Mouse (Mus musculus) layer of hippocampus, adult 9-10 months (tissue): ENCODE results near the gene Gbp2.
A peak's percentile ranks its signal among the peaks of the same experiment; 100 is the strongest.
"Not testable (repeated sequence)": the region's sequence is repeated elsewhere in the genome, so short reads cannot be mapped to it uniquely, and the experiment has no call there.

Source experiments
- DNase-seq: peaks from one replicate; pipeline ENCODE4 v3.0.0; 2022; ENCODE audit warnings: low spot score

Gbp2 gene

GRCm38 (mm10) chr3:142620111-142620955 is at the start of gene Gbp2:
Gbp2 (plus strand) TSS chr3:142620602.
- DNase-seq = no peak

- no peak for DNase-seq
Observed at GRCm38 (mm10) chr3:142570738-142571137, 49.7 kb upstream of the Gbp2 start.

GRCm38 (mm10) chr3:142577108-142577507 is 43.3 kb upstream of the Gbp2 start:
- DNase-seq = no peak

GRCm38 (mm10) chr3:142578342-142578741 is 42.1 kb upstream of the Gbp2 start:
- no peak for DNase-seq

GRCm38 (mm10) chr3:142583067-142583466 is 37.3 kb upstream of the Gbp2 start:
- DNase-seq = no peak

- DNase-seq = no peak
Observed at GRCm38 (mm10) chr3:142587386-142587785, 33.0 kb upstream of the Gbp2 start.

- DNase-seq = no peak
Observed at GRCm38 (mm10) chr3:142588888-142589287, 31.5 kb upstream of the Gbp2 start.

- DNase-seq = no peak
Observed at GRCm38 (mm10) chr3:142590431-142591067, 29.9 kb upstream of the Gbp2 start.

GRCm38 (mm10) chr3:142594547-142594946 is 25.9 kb upstream of the Gbp2 start, which contains the start of gene Gbp2b:
Gbp2b (plus strand) TSS chr3:142594847.
- DNase-seq = no peak

- DNase-seq = no peak
Observed at GRCm38 (mm10) chr3:142597923-142598322, 22.5 kb upstream of the Gbp2 start.

GRCm38 (mm10) chr3:142601675-142602074 is 18.7 kb upstream of the Gbp2 start:
- DNase-seq = no peak

- DNase-seq = no peak
Observed at GRCm38 (mm10) chr3:142618658-142619057, 1.7 kb upstream of the Gbp2 start.

- no peak for DNase-seq
Observed at GRCm38 (mm10) chr3:142619606-142620005, 796 bp upstream of the Gbp2 start.

- DNase-seq = no peak
Observed at GRCm38 (mm10) chr3:142620956-142621562, 657 bp downstream of the Gbp2 start.

- no peak for DNase-seq
Observed at GRCm38 (mm10) chr3:142630385-142630784, 10.0 kb downstream of the Gbp2 start.

GRCm38 (mm10) chr3:142640201-142640600 is 19.8 kb downstream of the Gbp2 start:
- no peak for DNase-seq

- DNase-seq = peak; percentile 37
Observed at GRCm38 (mm10) chr3:142645949-142646348, 25.5 kb downstream of the Gbp2 start.

GRCm38 (mm10) chr3:142647836-142648235 is 27.4 kb downstream of the Gbp2 start:
- not testable (repeated sequence) for DNase-seq

GRCm38 (mm10) chr3:142650205-142650604 is 29.8 kb downstream of the Gbp2 start:
- DNase-seq = no peak

- no peak for DNase-seq
Observed at GRCm38 (mm10) chr3:142664723-142665122, 44.3 kb downstream of the Gbp2 start.

GRCm38 (mm10) chr3:142674607-142675006 is 54.2 kb downstream of the Gbp2 start:
- no peak for DNase-seq
